Mouse (Mus musculus) G1E-ER4 (cell line): ENCODE results near the gene Clta. TPM values are rescaled to one million over a fixed set of nuclear protein-coding genes. Genes with fewer than 3 reads are reported as not detected.

Experiments
- GATA1 ChIP-seq: IDR thresholded peaks from one replicate; pipeline ENCODE4 v1.8.0; 2012; ENCODE audit warnings: low read length, inconsistent platforms
- polyA plus RNA-seq: library from polyadenylated mRNA; stranded (reverse); fragments of >175 nt; gene quantifications from 2 replicates; pipeline ENCODE4 v1.2.3, GENCODE M21; 2012

Clta gene
- polyA plus RNA-seq, 1 experiment: 529 TPM

- no peak for TF ChIP-seq GATA1
These were observed 564 bp downstream of the Clta start for GRCm38 (mm10) chr4:44004623-44005409.

DNA sequence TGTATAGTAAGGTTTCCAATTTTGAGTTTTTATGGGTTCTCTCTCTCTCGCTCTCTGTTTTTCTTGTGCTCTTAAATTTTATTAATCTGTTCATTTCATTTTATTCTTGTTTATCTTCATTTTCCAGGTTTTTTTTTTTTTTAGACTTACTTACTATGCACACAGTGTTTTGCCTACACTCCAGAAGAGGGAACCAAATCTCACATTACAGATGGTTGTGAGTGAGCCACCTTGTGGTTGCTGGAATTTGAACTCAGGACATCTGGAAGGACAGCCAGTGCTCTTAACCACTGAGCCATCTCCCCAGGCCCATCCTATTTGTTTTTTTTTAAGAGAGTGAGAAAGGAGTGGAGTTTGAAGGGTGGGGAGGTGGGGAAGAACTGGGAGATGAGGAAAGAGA, 5.9 kb downstream of the Clta start:
- TF ChIP-seq GATA1: no peak

DNA sequence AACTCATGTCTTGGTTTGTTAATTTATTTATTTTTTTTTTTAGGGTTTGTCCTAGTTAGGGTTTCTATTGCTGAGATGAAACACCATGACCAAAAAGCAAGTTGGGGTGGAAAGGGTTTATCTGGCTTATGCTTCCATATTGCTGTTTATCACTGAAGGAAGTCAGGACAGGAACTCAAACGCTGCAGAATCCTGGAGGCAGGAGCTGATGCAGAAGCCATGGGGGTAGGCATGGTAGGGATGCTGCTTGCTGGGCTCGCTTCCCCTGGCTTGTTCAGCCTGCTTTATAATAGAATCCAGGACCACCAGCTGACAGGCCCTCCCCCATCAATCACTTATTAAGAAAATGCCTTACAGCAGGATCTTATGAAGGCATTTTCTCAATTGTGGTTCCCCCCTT, 6.6 kb downstream of the Clta start:
- no peak for TF ChIP-seq GATA1

- no peak for TF ChIP-seq GATA1
These were observed 7.5 kb downstream of the Clta start for GRCm38 (mm10) chr4:44011799-44012198.

- TF ChIP-seq GATA1: no peak
These were observed 8.4 kb downstream of the Clta start for GRCm38 (mm10) chr4:44012376-44013367.

- TF ChIP-seq GATA1: no peak
These were observed 9.3 kb downstream of the Clta start for GRCm38 (mm10) chr4:44013391-44014070.

- TF ChIP-seq GATA1: no peak
These were observed 11.8 kb downstream of the Clta start for GRCm38 (mm10) chr4:44016071-44016470.

GRCm38 (mm10) chr4:44016791-44017190, 12.5 kb downstream of the Clta start:
- TF ChIP-seq GATA1: no peak

DNA sequence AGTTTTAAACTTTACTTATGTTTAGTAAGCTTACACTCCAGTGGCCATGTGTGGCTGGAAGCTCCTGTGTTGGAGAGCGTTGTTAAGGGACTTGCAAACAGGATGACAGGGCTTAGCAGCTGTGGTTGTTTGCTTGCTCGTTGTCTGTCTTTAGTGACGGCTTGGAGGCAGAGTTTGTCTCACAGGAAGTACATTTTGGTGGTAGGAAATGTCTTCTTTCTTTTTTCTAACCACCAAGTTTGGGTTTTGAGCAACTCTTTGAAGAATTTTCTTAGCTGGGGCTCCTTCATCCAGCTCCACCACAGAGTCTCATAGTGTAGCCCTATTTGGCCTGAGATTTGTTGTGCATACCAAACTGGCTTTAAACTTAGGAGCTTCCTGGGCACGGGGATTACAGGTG, 18.1 kb downstream of the Clta start:
- TF ChIP-seq GATA1: no peak

DNA sequence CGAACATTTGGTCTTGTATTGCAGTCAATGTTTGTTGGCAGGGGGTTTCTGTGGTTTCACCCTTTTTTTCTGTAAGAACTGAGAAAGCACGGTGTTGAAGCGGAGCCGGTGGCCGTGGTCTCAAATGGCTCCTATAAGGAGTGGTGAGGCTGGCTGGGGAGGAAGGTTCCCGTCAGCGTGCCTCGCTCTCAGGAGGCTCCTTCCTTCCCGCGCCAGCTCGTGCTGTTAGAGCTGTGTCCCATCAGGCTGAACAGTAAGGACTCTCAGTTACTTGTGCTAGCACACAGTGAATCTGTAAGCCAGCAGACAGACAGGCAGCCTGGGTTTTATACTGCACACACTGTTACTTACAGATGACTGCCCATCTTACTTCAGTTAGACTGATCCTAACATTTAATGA, 18.5 kb downstream of the Clta start:
- no peak for TF ChIP-seq GATA1

DNA sequence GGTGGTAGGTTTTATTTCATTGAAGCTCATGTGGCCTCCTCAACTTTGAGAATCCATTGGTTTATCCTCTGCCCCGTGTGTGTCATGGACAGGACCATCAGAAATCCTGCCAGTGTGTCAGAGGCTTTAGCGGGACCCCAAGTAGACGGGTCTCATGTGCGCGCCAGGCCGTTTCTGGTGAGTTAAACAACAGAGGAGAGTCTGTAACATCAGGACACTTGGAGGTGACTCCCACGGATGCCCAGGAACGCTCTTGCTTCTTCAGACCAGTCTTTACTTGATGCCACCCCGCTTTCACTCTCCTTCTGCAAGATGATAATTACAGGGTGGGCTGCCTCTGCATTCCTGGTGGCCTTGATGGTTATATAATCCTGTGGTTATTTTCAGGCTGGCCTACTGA, 19.4 kb downstream of the Clta start:
- TF ChIP-seq GATA1: no peak

DNA sequence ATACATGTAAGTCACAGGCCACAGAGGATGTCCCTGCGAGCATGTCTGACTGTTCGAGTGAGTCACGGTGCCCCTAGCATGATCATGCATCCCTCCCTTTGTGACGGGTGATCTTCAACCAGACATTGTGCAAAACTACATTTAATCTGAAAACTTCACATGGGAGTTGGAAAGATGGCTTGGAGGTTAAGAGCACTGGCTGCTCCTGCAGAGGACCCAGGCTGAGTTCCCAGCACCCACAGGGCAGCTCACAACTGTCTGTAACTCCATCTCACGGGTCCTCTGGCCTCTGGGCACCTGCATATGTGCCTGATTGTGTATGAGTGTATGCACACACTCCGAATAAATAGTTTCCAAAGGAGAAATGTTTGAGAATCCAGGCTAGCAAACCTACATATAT, 20.0 kb downstream of the Clta start:
- no peak for TF ChIP-seq GATA1

DNA sequence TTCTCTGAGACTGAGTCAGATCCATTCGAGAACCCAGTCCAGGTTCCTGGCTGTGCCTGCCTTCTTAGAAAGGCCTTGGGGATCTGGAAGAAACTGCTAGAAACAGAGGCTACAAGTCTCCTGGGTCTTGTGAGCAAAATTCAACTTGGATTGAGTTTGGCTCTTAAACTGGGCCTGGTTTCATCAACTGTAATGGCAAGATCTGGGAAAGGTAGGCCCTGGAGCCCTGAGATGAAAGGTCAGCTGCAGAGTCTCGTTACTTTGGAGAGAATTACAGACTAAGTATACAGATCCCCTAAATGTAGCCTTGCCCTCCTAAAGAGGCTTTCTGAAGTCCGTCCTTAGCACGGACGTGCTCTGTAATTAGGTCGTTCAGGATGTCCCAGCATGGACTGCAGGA, 21.3 kb downstream of the Clta start:
- TF ChIP-seq GATA1: no peak

- TF ChIP-seq GATA1: no peak
These were observed 24.3 kb downstream of the Clta start for GRCm38 (mm10) chr4:44028303-44029135.

DNA sequence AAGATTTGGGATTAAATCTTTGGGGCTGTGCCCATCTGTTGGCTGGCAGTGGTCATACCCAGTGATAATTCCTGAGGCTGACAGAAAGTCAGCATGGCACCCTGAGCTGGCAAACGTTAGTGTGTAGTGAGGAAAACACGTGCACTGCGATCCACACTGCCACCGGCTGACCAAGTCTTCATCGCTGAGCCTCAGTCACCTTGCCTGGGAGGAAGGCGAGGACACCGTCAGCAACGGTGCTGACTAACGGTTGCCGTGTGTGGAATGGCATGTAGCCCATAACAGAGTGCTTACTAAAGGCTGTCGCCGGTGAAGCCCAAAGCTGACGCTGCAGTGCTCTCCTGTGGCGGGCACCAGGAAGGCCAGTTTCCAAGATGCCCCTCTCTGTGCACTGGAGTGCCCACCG, 25.4 kb downstream of the Clta start:
- TF ChIP-seq GATA1: no peak
